Mouse (Mus musculus) liver, embryonic 14.5 days (tissue): Measurements from ENCODE around the gene RPS10-NUDT3. TPM values are rescaled to one million over a fixed set of nuclear protein-coding genes. Genes with fewer than 3 reads are reported as not detected.

Source experiments
- ATAC-seq: fragments of 200-750 bp; cut with Nextera tagmentation; 2 replicates; pipeline ENCODE4 v1.8.0; 2017; ENCODE audit warnings: moderate number of reproducible peaks, mild to moderate bottlenecking, moderate library complexity; ENCODE audit not compliant: insufficient read depth
- DNase-seq, 3 experiments: peaks; one replicate each; pipeline ENCODE4 v3.0.0-alpha.2; 2012 to 2013; ENCODE audit warnings: low read depth in 3 of 3, low spot score in 3 of 3
- H3K27ac ChIP-seq: fragments of 300-500 bp; sonication (generic); 2 replicates; pipeline ENCODE4 v1.5.1; 2014; ENCODE audit warnings: moderate library complexity, mild to moderate bottlenecking, control low read depth, inconsistent platforms
- H3K27me3 ChIP-seq: fragments of 300-500 bp; sonication (generic); 2 replicates; pipeline ENCODE4 v1.6.1; 2014; ENCODE audit warnings: mild to moderate bottlenecking, low read length, moderate library complexity; ENCODE audit not compliant: control insufficient read depth, insufficient read depth
- H3K36me3 ChIP-seq: fragments of 300-500 bp; sonication (generic); replicated peaks from 2 replicates; pipeline ENCODE4 v1.6.1; 2014; ENCODE audit warnings: low read depth; ENCODE audit not compliant: control insufficient read depth, insufficient read depth
- H3K4me1 ChIP-seq, 2 experiments: fragments of 200-500 bp in 1 of 2; fragments of 300-500 bp in 1 of 2; sonication (generic) in 1 of 2; replicated peaks; 2 replicates each; pipeline ENCODE4 v1.6.1; 2012 to 2014; ENCODE audit warnings: antibody characterized with exemption in 1 of 2, inconsistent platforms in 1 of 2, low read length in 1 of 2; ENCODE audit not compliant: control insufficient read depth in 2 of 2, insufficient read depth in 2 of 2
- H3K4me2 ChIP-seq: fragments of 300-500 bp; sonication (generic); 2 replicates; pipeline ENCODE4 v1.6.1; 2014; ENCODE audit warnings: low read depth, mild to moderate bottlenecking, control low read depth, moderate library complexity
- H3K4me3 ChIP-seq, 2 experiments: fragments of 200-500 bp in 1 of 2; fragments of 300-500 bp in 1 of 2; sonication (generic) in 1 of 2; 2 replicates each; pipeline ENCODE4 v1.5.1; 2012 to 2014; ENCODE audit warnings: low read depth in 2 of 2, low read length in 2 of 2, mild to moderate bottlenecking in 2 of 2, control low read depth in 1 of 2, inconsistent platforms in 1 of 2, moderate library complexity in 1 of 2; ENCODE audit not compliant: insufficient read depth in 1 of 2
- H3K9ac ChIP-seq: fragments of 300-500 bp; sonication (generic); replicated peaks from 2 replicates; pipeline ENCODE4 v1.6.1; 2014; ENCODE audit warnings: mild to moderate bottlenecking, control low read depth, moderate library complexity
- H3K9me3 ChIP-seq: fragments of 300-500 bp; sonication (generic); 2 replicates; pipeline ENCODE4 v1.6.1; 2016; ENCODE audit warnings: low read length, mixed read lengths; ENCODE audit not compliant: control insufficient read depth
- CTCF ChIP-seq: IDR thresholded peaks from 2 replicates; pipeline ENCODE4 v1.5.1; 2016; ENCODE audit warnings: antibody characterized with exemption, low read depth, control low read depth
- EP300 ChIP-seq: IDR thresholded peaks from 2 replicates; pipeline ENCODE4 v1.6.1; 2016; ENCODE audit warnings: antibody characterized with exemption, low read depth
- WGBS: fragments of 180-500 bp; shearing (Covaris S2); extraction: QIAGEN DNeasy Blood & Tissue Kit; methylation state at CpG from one replicate; pipeline ENCODE4 v1.1.7; 2014; ENCODE audit not compliant: insufficient replicate concordance; 5-methylcytosine and 5-hydroxymethylcytosine counted together
- polyA plus RNA-seq, 2 experiments: library from polyadenylated mRNA; depleted of rRNA in 1 of 2; stranded (reverse) in 1 of 2; unstranded in 1 of 2; fragments of >200 nt; fragmentation: Nextera tagmentation in 1 of 2; extraction: Ambion mirVana in 1 of 2; gene quantifications; 2 replicates each; pipeline versions ENCODE4 v1.2.1 to v1.2.3; 2012 to 2014

The RPS10-NUDT3 gene
- polyA plus RNA-seq, 2 experiments = not detected

DNA sequence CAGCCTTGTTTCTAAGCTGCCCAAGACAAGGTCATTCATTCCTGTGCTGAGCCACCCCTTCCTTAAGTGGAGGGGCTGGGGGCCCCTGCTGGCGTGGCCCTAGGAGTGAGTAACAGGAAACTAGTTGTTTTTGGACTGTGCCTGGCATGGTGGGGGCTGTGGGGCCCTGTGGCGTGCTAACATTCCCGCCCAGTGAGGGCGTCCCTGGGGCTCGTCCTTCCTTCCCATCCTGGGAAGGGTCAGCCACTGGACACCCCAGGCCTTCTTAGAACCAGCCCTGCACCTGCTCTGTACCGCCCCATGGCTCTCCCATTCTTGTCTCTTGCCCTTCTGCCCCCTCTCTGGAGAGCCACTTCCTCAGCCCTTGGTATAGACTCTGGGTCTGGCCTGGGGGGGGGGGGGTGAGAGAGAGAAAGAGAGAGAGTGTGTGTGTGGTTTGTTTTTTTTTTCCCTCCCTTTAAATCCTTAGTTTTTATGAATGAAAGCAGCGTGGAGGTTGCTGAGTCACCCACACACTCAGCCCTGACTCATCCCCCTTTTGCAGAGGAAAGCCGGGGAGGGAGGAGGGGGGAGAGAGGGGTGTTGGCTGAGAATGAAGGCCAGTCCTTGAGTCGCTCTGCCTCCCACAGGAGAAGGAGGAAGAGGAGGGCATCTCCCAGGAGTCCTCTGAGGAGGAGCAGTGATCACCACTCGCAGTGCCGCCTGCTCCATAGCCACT is 73.1 kb downstream of the RPS10-NUDT3 start:
- peaks cover 15% of the 10 kb centered on the region for H3K36me3 ChIP-seq
- no peak overlapping the region for H3K9ac ChIP-seq
- H3K4me1 ChIP-seq = peaks cover 0 to 24% of the 10 kb centered on the region in 2 experiments; a peak in 3 of 4 replicates
- DNase-seq (no peak), ATAC-seq (no peak)
- H3K4me2 ChIP-seq = no peak overlapping the region
- no peak for TF ChIP-seq CTCF
- TF ChIP-seq EP300 = no peak
- H3K4me3 ChIP-seq = no peak overlapping the region
- no peaks in the 10 kb centered on the region for H3K27me3 ChIP-seq
- WGBS = 59% methylated on average over 8 of the region's 11 CpGs
- no peaks in the 10 kb centered on the region for H3K9me3 ChIP-seq
- no peak overlapping the region for H3K27ac ChIP-seq

DNA sequence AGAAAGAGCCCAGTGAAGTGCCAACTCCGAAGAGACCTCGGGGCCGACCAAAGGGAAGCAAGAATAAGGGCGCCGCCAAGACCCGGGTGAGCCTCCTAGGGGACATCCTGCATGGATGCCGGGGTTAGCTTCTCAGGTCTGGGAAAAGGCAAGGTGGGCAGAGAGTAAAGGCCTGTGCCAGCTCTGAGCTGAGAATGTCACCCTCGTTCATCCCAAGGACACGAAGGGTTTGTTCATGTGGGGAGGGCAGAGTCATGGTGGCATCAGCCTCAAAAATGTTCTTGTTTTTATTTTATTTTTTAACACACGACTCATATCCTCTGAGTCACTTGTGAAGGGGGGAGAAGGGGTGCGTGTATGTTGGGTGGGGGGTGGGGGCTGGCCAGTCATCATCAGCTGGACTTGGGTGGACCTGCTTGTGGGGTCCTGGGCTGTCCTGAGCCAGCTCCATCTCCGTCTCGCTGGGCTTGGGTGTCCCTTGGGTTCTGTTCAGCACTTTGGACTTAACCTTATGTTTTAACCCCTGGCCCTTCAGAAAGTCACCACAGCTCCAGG is 74.0 kb downstream of the RPS10-NUDT3 start:
- Histone ChIP-seq H3K9ac (no peak overlapping the region), H3K9me3 (no peaks in the 10 kb centered on the region), H3K4me1 (peaks cover 0 to 20% of the 10 kb centered on the region in 2 experiments; a peak in 3 of 4 replicates), H3K4me3 (no peak overlapping the region), H3K36me3 (peaks cover 15% of the 10 kb centered on the region), H3K27me3 (no peaks in the 10 kb centered on the region), H3K27ac (no peak overlapping the region), H3K4me2 (no peak overlapping the region)
- no peak for ATAC-seq
- TF ChIP-seq CTCF (no peak), EP300 (no peak)
- 69% methylated on average over 13 of the region's 13 CpGs for WGBS
- no peak for DNase-seq

GRCm38 (mm10) chr17:27559596-27559995 is 75.4 kb downstream of the RPS10-NUDT3 start:
- TF ChIP-seq EP300 = no peak
- TF ChIP-seq CTCF = no peak
- no peak overlapping the region for H3K27ac ChIP-seq
- 56% methylated on average over 11 of the region's 12 CpGs for WGBS
- peak overlapping the region; percentile 93 for H3K4me2 ChIP-seq
- no peaks in the 10 kb centered on the region for H3K27me3 ChIP-seq
- H3K36me3 ChIP-seq = peaks cover 15% of the 10 kb centered on the region
- H3K4me3 ChIP-seq = peak overlapping the region; percentile 77 to 86
- no peaks in the 10 kb centered on the region for H3K9me3 ChIP-seq
- no peak overlapping the region; the same call in 1 of the 2 replicates for H3K9ac ChIP-seq
- ATAC-seq = no peak
- H3K4me1 ChIP-seq = peaks cover 0 to 16% of the 10 kb centered on the region in 2 experiments; a peak in 3 of 4 replicates
- no peak for DNase-seq

DNA sequence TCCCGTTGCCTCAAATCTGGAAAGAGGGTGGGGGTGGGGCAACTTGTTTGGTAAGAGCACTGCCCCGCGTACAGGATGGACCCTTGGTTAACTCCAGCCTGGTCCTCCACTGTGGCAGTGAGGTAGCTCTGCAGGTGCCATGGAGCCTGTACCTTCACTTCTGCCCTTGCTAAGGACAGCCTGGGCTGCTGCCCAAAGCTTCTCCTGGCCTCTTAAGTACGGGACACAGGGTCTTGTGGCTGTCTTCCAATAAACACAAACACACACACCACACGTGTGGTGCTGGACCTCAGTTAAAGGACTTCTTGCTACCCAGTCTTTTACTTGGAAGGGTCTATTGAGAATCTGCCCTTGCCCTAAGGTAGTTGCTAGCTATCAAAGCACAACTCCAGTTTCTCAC is 76.2 kb downstream of the RPS10-NUDT3 start:
- WGBS = 3% methylated on average over 5 of the region's 5 CpGs
- TF ChIP-seq EP300 (no peak), CTCF (no peak)
- no peaks in the 10 kb centered on the region for H3K27me3 ChIP-seq
- H3K9ac ChIP-seq = peak overlapping the region; percentile 54
- H3K4me1 ChIP-seq = peaks cover 0 to 21% of the 10 kb centered on the region in 2 experiments; a peak in 3 of 4 replicates
- ATAC-seq (no peak), DNase-seq (no peak)
- H3K4me2 ChIP-seq = peak overlapping the region; percentile 93
- peak overlapping the region; percentile 77 to 86 for H3K4me3 ChIP-seq
- H3K27ac ChIP-seq = no peak overlapping the region
- peaks cover 15% of the 10 kb centered on the region for H3K36me3 ChIP-seq
- H3K9me3 ChIP-seq = no peaks in the 10 kb centered on the region

DNA sequence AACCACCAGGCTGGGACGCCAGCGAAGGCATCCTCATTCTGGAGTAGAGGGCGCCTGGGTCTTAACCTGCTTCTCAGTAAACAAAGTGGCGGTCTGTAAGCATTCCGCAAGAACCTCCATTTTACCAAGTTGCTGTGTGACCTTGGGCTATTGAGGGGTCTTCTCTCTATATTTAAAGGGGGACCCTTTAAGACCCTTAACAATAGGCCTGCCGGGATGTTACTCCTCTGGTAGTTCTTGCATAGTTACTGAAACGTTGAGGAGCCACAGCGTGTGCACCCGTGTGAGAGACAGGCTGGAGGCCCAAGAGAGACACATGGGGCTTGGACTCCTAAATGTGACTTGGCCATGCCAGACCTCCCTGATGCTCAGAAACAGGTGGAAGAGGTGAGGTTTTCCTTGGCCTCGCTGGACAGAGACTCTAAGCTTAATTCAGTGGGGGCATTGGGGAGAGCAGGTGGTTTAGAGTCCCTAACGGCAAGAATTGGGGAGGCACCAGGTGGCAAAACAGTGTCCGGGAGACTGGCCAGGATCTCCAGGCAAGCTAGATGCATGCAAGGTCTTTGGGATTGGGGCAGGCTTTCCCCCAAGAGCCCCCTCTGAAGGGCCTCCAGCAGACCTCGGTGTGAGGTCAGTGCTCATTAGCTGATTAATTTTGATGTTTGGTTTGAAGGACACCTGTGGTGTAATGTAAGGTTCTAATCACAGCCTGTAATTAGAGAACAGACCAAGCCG is 76.9 kb downstream of the RPS10-NUDT3 start:
- peaks cover 0 to 23% of the 10 kb centered on the region in 2 experiments; a peak in 3 of 4 replicates for H3K4me1 ChIP-seq
- peak overlapping the region; percentile 83 for H3K9ac ChIP-seq
- H3K27me3 ChIP-seq = no peaks in the 10 kb centered on the region
- no peaks in the 10 kb centered on the region for H3K9me3 ChIP-seq
- peak overlapping the region; percentile 50 for H3K27ac ChIP-seq
- H3K36me3 ChIP-seq = peaks cover 13% of the 10 kb centered on the region
- 2% methylated on average over 14 of the region's 14 CpGs for WGBS
- DNase-seq (no peak), ATAC-seq (no peak)
- H3K4me3 ChIP-seq = peak overlapping the region; percentile 77 to 86
- H3K4me2 ChIP-seq = peak overlapping the region; percentile 93
- TF ChIP-seq EP300 (no peak), CTCF (no peak)
